Mouse (Mus musculus): Measurements from ENCODE around the gene Gm42957. TPM values are rescaled to one million over a fixed set of nuclear protein-coding genes. Genes with fewer than 3 reads are reported as not detected.
A peak's percentile ranks its signal among the peaks of the same experiment; 100 is the strongest.

The Gm42957 gene
- polyA plus RNA-seq, 1 experiment from 2014 or later = 0.02 TPM

DNA sequence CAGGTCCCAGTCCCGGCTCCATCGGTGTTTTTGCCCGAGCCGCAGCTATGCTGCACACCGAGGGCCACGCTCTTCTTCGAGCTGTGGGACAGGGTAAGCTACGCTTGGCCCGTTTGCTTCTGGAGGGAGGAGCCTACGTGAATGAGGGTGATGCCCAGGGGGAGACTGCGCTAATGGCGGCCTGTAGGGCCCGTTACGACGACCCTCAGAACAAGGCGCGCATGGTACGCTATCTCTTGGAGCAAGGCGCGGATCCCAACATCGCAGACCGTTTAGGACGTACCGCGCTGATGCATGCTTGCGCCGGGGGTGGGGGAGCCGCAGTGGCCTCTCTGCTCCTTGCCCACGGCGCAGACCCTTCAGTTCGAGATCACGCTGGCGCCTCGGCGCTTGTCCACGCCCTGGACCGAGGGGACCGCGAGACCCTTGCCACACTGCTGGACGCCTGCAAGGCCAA lies 37.8 kb upstream of the Gm42957 start:
- Histone ChIP-seq H3K9me3 (replicated peaks; ENCODE audit: control insufficient read depth, low read length) (no peaks in the 10 kb centered on the region), H3K9ac (ENCODE audit: low read depth, low read length) (peak overlapping the region; percentile 23), H3K4me3 (ENCODE audit: low read depth, low read length) (peak overlapping the region; percentile 38), H3K36me3 (ENCODE audit: control insufficient read depth, insufficient read depth) (no peaks in the 10 kb centered on the region), H3K4me1 (ENCODE audit: control insufficient read depth, low read depth, low read length) (peaks cover 26% of the 10 kb centered on the region), H3K27me3 (ENCODE audit: control insufficient read depth, insufficient read depth, low read depth, low read length) (peaks cover 73% of the 10 kb centered on the region), H3K4me2 (ENCODE audit: low read depth, low read length) (peak overlapping the region; percentile 50), H3K27ac (ENCODE audit: low read length) (no peak overlapping the region)
- WGBS (ENCODE audit: insufficient replicate concordance) = 0% methylated on average over 40 of the region's 40 CpGs
- no peak for ATAC-seq (ENCODE audit: low read depth)

DNA sequence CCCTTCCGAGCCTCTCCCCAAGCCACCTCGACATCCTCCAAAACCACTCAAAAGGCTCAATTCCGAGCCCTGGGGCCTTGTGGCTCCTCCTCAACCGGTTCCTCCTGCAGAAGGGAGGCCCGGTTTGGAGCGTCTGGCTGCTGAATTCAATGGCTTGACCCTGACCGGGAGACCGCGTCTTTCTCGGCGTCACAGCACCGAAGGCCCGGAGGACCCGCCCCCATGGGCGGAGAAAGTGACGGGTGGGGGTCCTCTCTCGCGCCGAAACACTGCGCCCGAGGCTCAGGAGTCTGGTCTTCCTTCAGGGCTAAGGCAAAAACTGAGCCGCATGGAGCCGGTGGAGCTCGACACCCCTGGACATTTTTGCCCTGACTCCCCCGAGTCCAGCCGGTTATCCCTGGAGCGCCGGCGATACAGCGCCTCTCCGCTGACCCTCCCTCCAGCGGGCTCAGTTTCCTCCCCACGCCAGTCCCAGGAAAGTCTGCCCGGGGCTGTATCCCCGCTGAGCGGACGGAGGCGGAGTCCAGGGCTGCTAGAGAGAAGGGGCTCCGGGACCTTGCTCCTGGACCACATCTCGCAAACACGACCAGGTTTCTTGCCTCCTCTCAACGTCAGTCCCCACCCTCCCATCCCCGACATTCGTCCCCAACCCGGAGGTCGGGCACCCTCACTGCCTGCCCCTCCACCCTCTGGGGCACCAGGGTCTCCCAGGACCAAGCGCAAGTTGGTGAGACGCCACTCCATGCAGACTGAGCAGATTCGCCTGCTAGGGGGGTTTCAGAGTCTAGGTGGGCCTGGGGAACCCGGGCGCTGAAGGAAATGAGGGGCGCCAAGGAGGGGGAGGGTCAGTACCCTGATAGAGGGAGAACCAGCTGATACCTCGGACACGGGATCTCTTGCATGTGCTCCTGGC lies 36.9 kb upstream of the Gm42957 start:
- H3K9me3 ChIP-seq (replicated peaks; ENCODE audit: control insufficient read depth, low read length) = no peaks in the 10 kb centered on the region
- H3K27ac ChIP-seq (ENCODE audit: low read length) = no peak overlapping the region
- no peaks in the 10 kb centered on the region for H3K36me3 ChIP-seq (ENCODE audit: control insufficient read depth, insufficient read depth)
- ATAC-seq (ENCODE audit: low read depth) = no peak
- WGBS (ENCODE audit: insufficient replicate concordance) = 4% methylated on average over 54 of the region's 54 CpGs
- H3K4me1 ChIP-seq (ENCODE audit: control insufficient read depth, low read depth, low read length) = peaks cover 22% of the 10 kb centered on the region
- peaks cover 76% of the 10 kb centered on the region for H3K27me3 ChIP-seq (ENCODE audit: control insufficient read depth, insufficient read depth, low read depth, low read length)
- peak overlapping the region; percentile 50 for H3K4me2 ChIP-seq (ENCODE audit: low read depth, low read length)
- H3K9ac ChIP-seq (ENCODE audit: low read depth, low read length) = no peak overlapping the region
- H3K4me3 ChIP-seq (ENCODE audit: low read depth, low read length) = peak overlapping the region; percentile 38

DNA sequence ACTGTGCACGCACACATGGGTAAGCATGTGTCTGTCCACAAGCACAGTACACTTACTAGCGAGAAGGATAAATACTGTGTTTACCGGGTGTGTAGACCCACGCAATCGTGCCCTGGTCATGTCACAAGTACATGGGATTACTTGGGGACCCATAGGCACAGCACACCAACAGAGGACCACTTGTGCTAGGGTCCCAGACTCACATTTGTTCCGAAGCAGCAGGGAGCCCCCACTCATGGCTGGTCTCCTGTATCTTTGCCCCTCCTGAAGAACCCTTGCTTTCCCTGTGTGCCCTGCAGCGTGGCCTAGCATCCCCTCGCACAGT lies 36.2 kb upstream of the Gm42957 start:
- Histone ChIP-seq H3K4me3 (ENCODE audit: low read depth, low read length) (no peak overlapping the region), H3K4me2 (ENCODE audit: low read depth, low read length) (no peak overlapping the region), H3K4me1 (ENCODE audit: control insufficient read depth, low read depth, low read length) (peaks cover 22% of the 10 kb centered on the region), H3K9ac (ENCODE audit: low read depth, low read length) (no peak overlapping the region), H3K27me3 (ENCODE audit: control insufficient read depth, insufficient read depth, low read depth, low read length) (peaks cover 76% of the 10 kb centered on the region), H3K27ac (ENCODE audit: low read length) (no peak overlapping the region), H3K36me3 (ENCODE audit: control insufficient read depth, insufficient read depth) (no peaks in the 10 kb centered on the region), H3K9me3 (replicated peaks; ENCODE audit: control insufficient read depth, low read length) (no peaks in the 10 kb centered on the region)
- ATAC-seq (ENCODE audit: low read depth) = no peak
- WGBS (ENCODE audit: insufficient replicate concordance) = 50% methylated on average over 8 of the region's 8 CpGs

DNA sequence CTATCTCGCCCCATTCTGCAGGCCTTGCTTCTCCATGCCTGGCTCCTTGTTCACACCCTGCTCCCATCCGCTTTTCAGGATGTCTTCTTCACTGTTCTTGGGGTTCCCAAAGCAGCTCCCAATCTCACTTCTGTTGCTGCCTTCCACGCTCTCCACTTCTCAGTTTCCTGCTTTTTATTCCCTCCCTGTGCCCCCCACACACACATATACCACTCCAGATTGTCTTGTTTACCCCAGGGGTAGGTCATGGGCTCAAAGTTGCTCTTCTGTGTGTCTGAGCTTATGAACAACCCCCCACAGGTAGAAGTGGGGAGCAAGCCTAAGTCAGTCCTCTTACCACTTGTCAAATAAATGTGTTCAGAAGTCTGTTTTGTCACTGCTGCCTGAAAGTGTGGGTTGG lies 35.9 kb upstream of the Gm42957 start:
- ATAC-seq (ENCODE audit: low read depth) = no peak
- Histone ChIP-seq H3K27ac (ENCODE audit: low read length) (no peak overlapping the region), H3K4me3 (ENCODE audit: low read depth, low read length) (no peak overlapping the region), H3K36me3 (ENCODE audit: control insufficient read depth, insufficient read depth) (no peaks in the 10 kb centered on the region), H3K4me2 (ENCODE audit: low read depth, low read length) (no peak overlapping the region), H3K9ac (ENCODE audit: low read depth, low read length) (no peak overlapping the region), H3K4me1 (ENCODE audit: control insufficient read depth, low read depth, low read length) (peaks cover 22% of the 10 kb centered on the region), H3K27me3 (ENCODE audit: control insufficient read depth, insufficient read depth, low read depth, low read length) (peaks cover 76% of the 10 kb centered on the region), H3K9me3 (replicated peaks; ENCODE audit: control insufficient read depth, low read length) (no peaks in the 10 kb centered on the region)
- WGBS (ENCODE audit: insufficient replicate concordance) = 66% methylated on average over 3 of the region's 3 CpGs

DNA sequence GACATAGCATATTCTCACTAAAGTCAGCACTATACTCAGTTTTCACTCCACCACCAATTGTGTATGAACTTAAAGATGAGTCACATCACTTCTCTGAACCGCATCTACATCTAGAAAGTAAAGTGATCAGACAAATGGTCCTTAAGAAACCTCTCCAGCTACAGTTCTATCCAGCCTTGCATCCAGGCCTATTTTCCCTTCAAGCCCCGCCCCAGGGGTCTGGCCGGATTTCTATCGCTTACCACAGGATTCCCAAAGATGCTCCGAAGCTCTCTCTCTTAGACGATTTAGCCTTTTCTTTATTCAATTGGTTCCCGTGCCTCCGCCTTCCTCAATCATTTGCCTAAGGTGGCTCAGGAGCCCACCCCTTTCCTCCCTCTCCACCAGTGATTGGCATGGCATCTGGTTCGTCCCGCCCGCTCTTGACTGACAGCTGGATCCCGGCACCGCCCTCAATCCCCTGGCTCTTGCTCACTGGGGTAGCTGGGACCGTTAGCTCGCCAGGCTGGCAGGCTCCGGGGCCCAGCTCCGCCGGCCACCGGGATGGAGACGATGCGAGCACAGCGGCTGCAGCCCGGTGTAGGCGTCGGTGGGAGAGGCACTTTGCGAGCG lies 34.5 kb upstream of the Gm42957 start, which contains the start of gene Lix1l:
Gene Lix1l, plus strand, starts transcription at position 511 of the 612 bp plus-strand sequence.
- H3K27me3 ChIP-seq (ENCODE audit: control insufficient read depth, insufficient read depth, low read depth, low read length) = peaks cover 66% of the 10 kb centered on the region
- ATAC-seq (ENCODE audit: low read depth) = peak; percentile 95
- H3K27ac ChIP-seq (ENCODE audit: low read length) = peak within 1 kb of the TSS; percentile 40
- no peaks in the 10 kb centered on the region for H3K9me3 ChIP-seq (replicated peaks; ENCODE audit: control insufficient read depth, low read length)
- peak within 1 kb of the TSS; percentile 52 for H3K9ac ChIP-seq (ENCODE audit: low read depth, low read length)
- peaks cover 22% of the 10 kb centered on the region for H3K4me1 ChIP-seq (ENCODE audit: control insufficient read depth, low read depth, low read length)
- under 1% methylated on average over 27 of the region's 27 CpGs for WGBS (ENCODE audit: insufficient replicate concordance)
- peak within 1 kb of the TSS; percentile 87 for H3K4me2 ChIP-seq (ENCODE audit: low read depth, low read length)
- H3K4me3 ChIP-seq (ENCODE audit: low read depth, low read length) = peak within 1 kb of the TSS; percentile 68
- H3K36me3 ChIP-seq (ENCODE audit: control insufficient read depth, insufficient read depth) = no peaks in the 10 kb centered on the region

DNA sequence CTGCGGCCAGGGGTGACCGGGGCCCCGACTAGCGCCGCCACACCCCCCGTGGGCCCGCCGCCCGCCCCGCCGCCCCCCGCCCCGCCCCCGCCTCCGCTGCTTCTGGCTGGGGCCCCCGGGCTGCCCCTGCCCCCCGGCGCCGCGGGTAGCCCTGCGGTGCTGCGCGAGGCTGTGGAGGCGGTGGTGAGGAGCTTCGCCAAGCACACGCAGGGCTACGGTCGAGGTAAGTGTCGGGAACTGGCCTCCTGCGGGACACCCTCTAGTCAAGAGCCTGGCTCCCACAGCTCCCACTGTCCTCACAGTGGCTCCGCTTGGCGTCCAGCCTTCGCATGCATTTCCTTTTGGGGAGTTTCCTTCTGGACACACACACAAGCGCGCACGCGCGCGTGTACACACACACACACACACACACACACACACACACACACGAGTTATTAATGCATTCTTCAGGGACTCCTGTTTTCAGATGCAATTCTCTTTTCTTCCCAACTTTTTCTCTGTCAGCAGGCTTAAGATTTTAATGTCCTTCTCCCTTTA lies 34.0 kb upstream of the Gm42957 start:
- peak overlapping the region; percentile 68 for H3K4me3 ChIP-seq (ENCODE audit: low read depth, low read length)
- peaks cover 60% of the 10 kb centered on the region for H3K27me3 ChIP-seq (ENCODE audit: control insufficient read depth, insufficient read depth, low read depth, low read length)
- peaks cover 19% of the 10 kb centered on the region for H3K4me1 ChIP-seq (ENCODE audit: control insufficient read depth, low read depth, low read length)
- no peaks in the 10 kb centered on the region for H3K36me3 ChIP-seq (ENCODE audit: control insufficient read depth, insufficient read depth)
- no peaks in the 10 kb centered on the region for H3K9me3 ChIP-seq (replicated peaks; ENCODE audit: control insufficient read depth, low read length)
- peak; percentile 52 for ATAC-seq (ENCODE audit: low read depth)
- peak overlapping the region; percentile 52 for H3K9ac ChIP-seq (ENCODE audit: low read depth, low read length)
- 1% methylated on average over 25 of the region's 40 CpGs for WGBS (ENCODE audit: insufficient replicate concordance)
- H3K27ac ChIP-seq (ENCODE audit: low read length) = peak overlapping the region; percentile 40
- H3K4me2 ChIP-seq (ENCODE audit: low read depth, low read length) = peak overlapping the region; percentile 87

DNA sequence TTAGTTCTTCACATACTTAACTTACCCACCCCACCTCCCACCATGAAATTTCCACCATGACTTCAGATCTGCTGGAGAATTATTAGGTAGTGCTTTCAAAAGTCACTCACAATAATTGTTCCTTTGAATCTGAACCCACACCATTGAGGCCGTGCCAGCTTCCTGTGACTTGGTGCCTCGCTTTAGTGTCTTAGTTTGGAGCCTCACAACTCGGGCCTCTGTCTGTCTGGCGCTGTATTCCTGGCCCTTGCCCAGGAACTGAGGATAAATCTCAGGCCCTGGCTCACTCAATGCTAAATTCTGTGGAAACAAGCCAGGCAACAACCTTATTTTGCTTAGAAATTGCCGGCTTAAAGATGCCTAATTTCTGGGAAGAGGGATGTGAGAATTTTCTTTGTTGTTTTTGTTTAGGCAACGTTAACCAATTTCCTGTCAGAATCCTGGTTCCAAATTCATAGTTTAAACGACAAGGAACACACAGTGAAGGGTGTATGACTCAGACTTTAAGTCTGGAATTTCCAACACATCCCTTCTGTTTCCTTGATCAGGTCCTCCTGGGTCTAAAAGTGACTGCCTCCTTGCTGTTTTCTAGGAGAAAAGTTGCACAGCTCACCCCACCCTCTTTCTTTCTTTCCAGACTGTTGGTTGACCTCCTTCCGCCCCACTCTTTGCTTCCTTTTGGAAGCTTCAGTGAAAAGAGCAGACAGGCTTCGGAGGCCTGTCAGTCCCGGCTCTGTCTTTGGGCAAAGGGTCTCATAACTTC lies 33.2 kb upstream of the Gm42957 start:
- no peaks in the 10 kb centered on the region for H3K9me3 ChIP-seq (replicated peaks; ENCODE audit: control insufficient read depth, low read length)
- peaks cover 52% of the 10 kb centered on the region for H3K27me3 ChIP-seq (ENCODE audit: control insufficient read depth, insufficient read depth, low read depth, low read length)
- H3K4me2 ChIP-seq (ENCODE audit: low read depth, low read length) = peak overlapping the region; percentile 87
- H3K4me3 ChIP-seq (ENCODE audit: low read depth, low read length) = no peak overlapping the region; the same call in 1 of the 2 replicates
- H3K9ac ChIP-seq (ENCODE audit: low read depth, low read length) = no peak overlapping the region; the same call in 1 of the 2 replicates
- ATAC-seq (ENCODE audit: low read depth) = no peak
- H3K27ac ChIP-seq (ENCODE audit: low read length) = no peak overlapping the region
- peaks cover 11% of the 10 kb centered on the region for H3K4me1 ChIP-seq (ENCODE audit: control insufficient read depth, low read depth, low read length)
- H3K36me3 ChIP-seq (ENCODE audit: control insufficient read depth, insufficient read depth) = no peaks in the 10 kb centered on the region
- WGBS (ENCODE audit: insufficient replicate concordance) = 46% methylated on average over 10 of the region's 10 CpGs

DNA sequence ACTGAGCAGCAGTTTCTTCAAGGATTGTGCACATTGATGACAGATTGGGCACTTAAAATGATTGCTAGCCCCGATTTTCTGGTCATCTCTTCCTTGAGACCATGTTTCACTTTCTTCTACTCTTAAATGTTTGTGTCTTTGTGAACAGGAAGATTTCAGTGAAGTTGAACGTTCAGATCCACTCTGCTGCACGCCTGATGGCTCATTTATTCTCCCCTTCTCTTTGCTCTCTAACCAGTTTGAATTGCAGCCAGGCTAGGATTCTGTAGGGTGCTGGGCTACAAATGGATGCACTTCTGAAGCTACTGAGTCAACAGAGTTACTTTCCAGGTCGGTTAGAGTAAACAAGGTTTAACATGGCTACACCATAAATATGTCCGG lies 32.6 kb upstream of the Gm42957 start:
- Histone ChIP-seq H3K27ac (ENCODE audit: low read length) (no peak overlapping the region), H3K27me3 (ENCODE audit: control insufficient read depth, insufficient read depth, low read depth, low read length) (peaks cover 47% of the 10 kb centered on the region), H3K9me3 (replicated peaks; ENCODE audit: control insufficient read depth, low read length) (no peaks in the 10 kb centered on the region), H3K36me3 (ENCODE audit: control insufficient read depth, insufficient read depth) (no peaks in the 10 kb centered on the region), H3K4me3 (ENCODE audit: low read depth, low read length) (no peak overlapping the region), H3K4me1 (ENCODE audit: control insufficient read depth, low read depth, low read length) (peaks cover 6% of the 10 kb centered on the region), H3K9ac (ENCODE audit: low read depth, low read length) (no peak overlapping the region), H3K4me2 (ENCODE audit: low read depth, low read length) (no peak overlapping the region)
- 32% methylated on average over 5 of the region's 5 CpGs for WGBS (ENCODE audit: insufficient replicate concordance)
- ATAC-seq (ENCODE audit: low read depth) = no peak
